Mouse (Mus musculus): ENCODE measurements around the gene Rgs1. TPM values are rescaled to one million over a fixed set of nuclear protein-coding genes. Genes with fewer than 3 reads are reported as not detected.

Gene Rgs1
- under 1 TPM in 1 of 2 experiments, not detected in 1; 0.32 TPM for total RNA-seq (2021)
- long read RNA-seq, experiment 1, partial matches to known transcripts, result 0 of 1 reads
- long read RNA-seq, experiment 1, other reads (novel, unspliced or antisense), result 0 of 1 reads
- long read RNA-seq, experiment 2, result 0 reads

DNA sequence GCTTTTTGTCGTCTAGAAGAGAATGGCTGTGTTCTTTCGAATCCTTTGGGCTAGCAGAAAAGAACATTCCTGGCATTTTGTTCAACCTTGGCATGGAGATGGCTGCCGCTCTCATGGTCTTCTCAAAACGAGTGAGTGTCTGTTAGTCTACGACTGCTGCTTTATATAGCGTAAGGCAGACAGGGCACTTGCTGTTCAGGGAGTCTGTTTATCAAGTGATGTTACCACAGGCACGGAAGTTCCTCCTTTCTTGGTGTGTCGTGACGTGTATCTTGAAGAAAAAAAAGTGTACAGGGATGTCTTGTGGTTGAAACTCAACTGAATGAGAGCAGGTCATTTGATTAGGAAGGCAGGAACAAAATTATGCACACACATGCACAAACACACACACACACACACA lies at the start of gene Rgs1:
TSS of gene Rgs1 (minus strand) at position 320 of the 400 bp plus-strand sequence.
- no peak for DNase-seq
- intact Hi-C loops (cut with DNase I), result no loop called here

DNA sequence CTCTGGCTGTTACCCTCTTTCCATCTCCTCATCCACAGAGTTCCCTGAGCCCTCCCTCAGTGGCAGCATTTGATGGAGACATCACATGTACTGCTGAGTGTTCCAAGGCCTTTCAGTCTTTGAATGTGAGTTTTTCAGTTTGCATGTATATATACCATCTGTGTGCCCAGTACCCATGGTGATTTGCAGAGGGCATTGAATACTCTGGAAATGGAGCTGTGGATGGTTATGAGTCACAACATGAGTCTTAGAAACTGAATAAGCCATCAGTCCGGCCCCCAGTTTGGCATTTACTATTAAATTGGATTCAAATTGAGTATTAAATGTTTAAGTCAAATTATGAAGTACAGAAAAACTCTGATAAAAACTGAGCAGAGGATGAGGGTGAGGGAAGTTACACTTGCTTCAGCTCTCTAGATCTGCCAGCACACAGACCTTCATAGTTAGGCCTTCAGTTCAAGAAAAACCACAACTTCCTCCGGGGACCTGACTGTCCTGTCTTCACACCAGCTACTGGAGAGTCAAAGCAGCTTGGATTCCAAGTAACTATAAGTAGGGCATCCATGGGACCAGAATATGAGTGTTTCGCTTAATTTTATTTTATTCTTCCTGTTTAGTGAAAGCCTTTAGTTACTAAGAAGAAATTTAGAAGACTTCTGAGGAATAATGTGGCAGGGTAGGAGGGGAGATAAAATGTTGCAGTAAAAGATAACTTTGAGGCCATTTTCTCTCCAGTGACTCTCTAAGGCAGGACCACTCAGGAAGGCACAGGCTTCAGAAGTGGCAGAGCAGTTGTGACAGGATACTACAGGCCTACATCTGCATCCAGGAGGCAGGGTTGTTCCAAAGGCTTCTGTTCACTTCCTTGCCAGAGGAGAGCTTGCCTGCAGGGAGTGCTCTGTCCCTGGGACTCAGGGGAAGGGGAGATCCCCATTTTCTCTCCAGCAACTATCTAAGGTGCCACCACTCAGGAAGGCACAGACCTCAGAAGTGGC lies 34.3 kb upstream of the Rgs1 start:
- intact Hi-C loops (cut with DNase I), result no loop called here

GRCm38 (mm10) chr1:144280056-144280455 lies 31.0 kb upstream of the Rgs1 start:
- intact Hi-C loops (cut with DNase I), result no loop called here
- DNase-seq, result no peak

More for the DNA sequence above, 34.3 kb upstream of the Rgs1 start:
- no peak for DNase-seq

- intact Hi-C loops (cut with DNase I), result no loop called here
- no peak for DNase-seq
Measured at GRCm38 (mm10) chr1:144272991-144273390, 23.9 kb upstream of the Rgs1 start.

DNA sequence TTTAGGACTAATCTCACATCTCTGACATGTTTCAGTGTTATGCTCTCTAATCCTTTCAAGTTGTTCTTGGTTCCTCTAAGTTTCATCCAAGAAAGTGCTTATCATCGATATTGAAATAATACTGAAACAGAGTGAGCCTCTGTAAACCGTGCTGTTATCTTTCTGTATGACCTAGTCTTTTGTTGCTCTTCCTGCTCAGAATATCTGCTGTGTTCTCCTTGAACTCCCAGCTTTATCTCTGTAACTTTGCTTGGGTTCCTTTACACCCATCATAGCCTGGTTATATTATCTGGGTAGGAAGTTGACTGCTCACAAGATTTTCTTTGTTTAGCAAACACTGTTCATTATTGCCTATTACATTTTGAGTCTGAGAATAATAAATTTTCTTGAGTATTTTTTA lies 20.1 kb upstream of the Rgs1 start:
- DNase-seq, result no peak
- intact Hi-C loops (cut with DNase I), result no loop called here

GRCm38 (mm10) chr1:144267471-144268470 lies 18.7 kb upstream of the Rgs1 start:
- no peak for DNase-seq
- intact Hi-C loops (cut with DNase I), result no loop called here

GRCm38 (mm10) chr1:144264000-144264399 lies 15.0 kb upstream of the Rgs1 start:
- intact Hi-C loops (cut with DNase I), result no loop called here
- DNase-seq, result no peak

GRCm38 (mm10) chr1:144262008-144262407 lies 13.0 kb upstream of the Rgs1 start:
- intact Hi-C loops (cut with DNase I), result no loop called here
- DNase-seq, result no peak

DNA sequence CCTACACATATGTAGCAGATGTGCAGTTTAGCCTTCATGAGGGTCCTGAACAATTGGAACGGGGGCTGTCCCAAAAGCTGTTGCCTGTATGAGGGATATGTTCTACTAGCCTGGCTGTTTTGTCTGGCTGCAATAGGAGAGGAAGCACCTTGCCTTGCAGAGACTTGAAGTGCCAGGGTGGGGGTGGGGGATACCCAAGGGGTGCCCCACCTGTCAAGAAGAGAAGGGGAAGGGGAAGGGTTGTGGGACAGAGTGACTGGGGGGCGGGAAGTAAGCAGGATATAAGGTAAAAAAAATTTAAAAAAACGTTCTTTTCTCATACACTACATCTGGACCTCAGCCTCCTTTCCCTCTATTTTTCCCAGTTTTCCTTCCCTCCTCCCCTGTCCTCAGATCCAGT lies 9.7 kb upstream of the Rgs1 start:
- intact Hi-C loops (cut with DNase I), result no loop called here
- DNase-seq, result no peak

DNA sequence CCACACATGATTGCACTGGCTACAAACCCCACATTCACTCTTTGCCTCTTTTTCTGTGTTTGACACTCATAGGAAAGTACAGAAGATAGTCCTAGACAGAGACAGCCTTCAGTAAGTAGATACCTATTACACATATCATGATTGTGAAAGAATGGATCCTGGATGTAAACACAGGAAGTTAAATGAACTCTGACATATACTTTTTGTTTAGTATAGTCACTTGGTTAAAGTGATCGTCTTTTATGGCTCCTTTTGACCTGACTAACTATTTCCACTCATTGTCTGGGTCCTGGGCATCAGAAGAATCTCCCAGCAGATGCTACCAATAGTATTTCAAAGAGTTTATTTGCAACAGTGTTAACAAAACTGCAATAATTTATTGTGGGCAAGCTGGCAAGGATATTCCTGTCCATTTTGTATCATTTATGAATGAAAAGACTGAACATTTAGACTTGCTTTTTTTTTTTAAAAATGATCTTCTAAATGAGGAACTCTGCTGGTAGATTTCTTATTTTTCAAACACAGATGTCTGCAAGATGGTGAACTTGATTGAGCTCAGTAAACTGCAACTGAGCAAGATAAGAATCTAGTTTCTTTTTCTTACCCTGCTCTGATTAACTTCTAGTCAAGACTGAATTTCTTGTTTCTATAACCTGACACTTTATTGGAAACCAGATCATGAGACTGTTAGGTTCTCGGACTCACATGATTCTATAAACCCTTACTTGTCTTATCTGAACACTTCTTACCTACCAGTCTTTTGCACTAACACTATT lies 7.7 kb upstream of the Rgs1 start:
- intact Hi-C loops (cut with DNase I), result no loop called here
- no peak for DNase-seq

- intact Hi-C loops (cut with DNase I), result no loop called here
- DNase-seq, result no peak
Measured at GRCm38 (mm10) chr1:144248206-144248605, 836 bp downstream of the Rgs1 start.

DNA sequence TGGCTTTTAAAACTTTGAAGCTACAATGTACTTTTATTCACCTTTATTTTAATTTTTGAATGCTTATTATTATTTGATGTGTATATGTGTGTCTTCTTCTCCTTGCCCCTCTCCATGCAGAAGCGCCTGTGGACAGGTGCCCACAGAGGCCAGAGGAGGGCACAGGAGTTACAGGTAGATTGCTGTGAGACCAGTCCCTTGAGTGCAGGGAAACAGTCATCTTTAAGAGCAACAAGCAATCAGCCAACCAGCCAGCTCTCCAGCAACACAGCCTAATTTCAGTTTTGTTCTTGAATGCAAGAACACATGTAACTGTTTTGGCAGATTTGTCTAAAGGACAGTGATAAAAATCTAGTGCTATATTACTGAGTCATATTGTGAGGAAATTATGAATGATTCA lies 1.7 kb downstream of the Rgs1 start:
- intact Hi-C loops (cut with DNase I), result no loop called here
- DNase-seq, result no peak

DNA sequence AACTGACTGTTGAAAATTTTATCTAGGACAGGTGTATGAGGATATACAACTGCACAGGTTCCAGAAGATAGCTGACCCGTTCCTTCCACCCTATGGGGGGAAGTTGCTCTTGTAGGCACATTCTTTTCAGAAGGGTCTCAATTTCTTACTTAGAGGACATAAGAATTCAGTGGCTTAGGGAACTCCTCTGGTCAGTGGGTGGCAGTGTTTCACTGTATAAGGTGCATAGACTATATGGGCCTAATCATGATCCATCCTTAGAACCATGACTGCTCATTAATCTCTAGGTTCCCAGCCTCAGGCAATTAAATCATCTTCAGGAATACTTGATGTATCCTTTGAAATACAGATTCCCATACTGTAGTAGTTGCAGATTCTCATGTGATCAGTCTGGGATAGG lies 5.5 kb downstream of the Rgs1 start:
- intact Hi-C loops (cut with DNase I), result loop anchor here (2.0 to 5.0 kb wide), 4 partner anchors 46 to 439 kb away; no protein-coding TSS in a partner anchor

GRCm38 (mm10) chr1:144239195-144239594 lies 9.8 kb downstream of the Rgs1 start:
- DNase-seq, result no peak
- intact Hi-C loops (cut with DNase I), result no loop called here

More for the DNA sequence above, 5.5 kb downstream of the Rgs1 start:
- peak; percentile 6 to 41 for DNase-seq

- intact Hi-C loops (cut with DNase I), result no loop called here
Measured at GRCm38 (mm10) chr1:144215230-144215629, 33.8 kb downstream of the Rgs1 start.

DNA sequence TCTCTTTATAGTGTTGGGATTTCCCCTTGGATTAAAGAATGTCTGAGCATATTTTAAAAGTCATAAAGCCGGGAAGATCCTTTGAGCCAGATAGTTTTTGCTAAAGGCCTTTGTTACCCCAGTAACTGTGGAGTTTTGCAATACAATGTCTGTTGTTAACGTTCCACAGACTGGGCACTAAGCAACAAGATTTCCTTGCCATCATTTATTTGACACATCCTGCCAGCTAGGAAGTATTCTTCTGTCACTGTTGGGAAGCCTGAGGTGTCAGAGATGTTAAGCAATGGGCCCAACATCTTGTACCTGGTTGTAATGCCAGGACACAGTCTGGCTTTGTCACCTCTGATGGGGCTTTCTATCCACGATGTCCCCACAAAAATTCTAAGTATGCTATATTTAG lies 38.1 kb downstream of the Rgs1 start:
- intact Hi-C loops (cut with DNase I), result no loop called here
- DNase-seq, result no peak

More at GRCm38 (mm10) chr1:144215230-144215629, 33.8 kb downstream of the Rgs1 start:
- DNase-seq, result no peak

DNA sequence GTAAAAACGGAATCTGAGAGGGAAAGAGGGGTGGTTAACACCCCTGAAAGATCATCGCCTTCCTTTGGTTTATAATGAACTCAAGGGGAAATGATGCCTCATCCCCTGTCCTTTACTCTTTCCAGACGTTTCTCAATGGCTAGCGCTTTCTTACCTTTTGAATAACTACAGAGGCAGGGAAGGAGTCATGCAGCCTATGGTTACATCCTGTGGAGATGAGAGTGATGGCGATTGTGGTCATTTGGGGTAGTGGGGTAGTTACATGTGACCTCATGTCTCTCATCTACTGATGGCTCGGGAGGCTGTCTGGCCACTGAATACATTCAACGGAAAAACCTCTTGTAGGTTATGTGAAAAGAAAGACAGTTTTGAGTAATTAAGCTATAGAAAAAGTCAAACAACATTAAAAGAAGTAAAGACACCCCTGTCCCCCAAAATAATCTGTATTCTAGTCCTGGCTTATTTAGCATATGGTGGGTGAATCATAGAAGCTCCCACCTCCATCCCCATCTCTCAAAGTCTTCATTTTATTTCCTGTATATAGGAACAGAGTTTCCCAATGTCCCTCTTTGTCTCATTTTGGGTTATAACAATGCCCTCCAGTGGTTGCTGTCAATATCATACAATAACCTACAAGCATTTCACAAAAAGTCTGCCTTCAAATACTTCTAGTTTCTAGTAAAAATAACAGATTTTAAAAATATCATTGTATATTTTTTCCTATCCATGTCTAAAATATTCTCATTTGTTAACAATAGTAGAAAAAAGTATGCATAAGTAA lies 42.6 kb downstream of the Rgs1 start:
- DNase-seq, result no peak
- intact Hi-C loops (cut with DNase I), result loop anchor here (5.0 to 10.0 kb wide), 2 partner anchors 202 to 404 kb away; partner anchors contain the start of gene Rgs2

GRCm38 (mm10) chr1:144204766-144205165 lies 44.3 kb downstream of the Rgs1 start:
- no peak for DNase-seq
- intact Hi-C loops (cut with DNase I), result loop anchor here (5.0 to 10.0 kb wide), 2 partner anchors 200 to 402 kb away; partner anchors contain the start of gene Rgs2

GRCm38 (mm10) chr1:144202939-144203338 lies 46.1 kb downstream of the Rgs1 start:
- intact Hi-C loops (cut with DNase I), result loop anchor here (10.0 kb wide), 1 partner anchor 198 kb away; the partner anchor contains the start of gene Rgs2
- no peak for DNase-seq

Data from heart, postnatal 14 days (tissue).